In the genomic region with DNA sequence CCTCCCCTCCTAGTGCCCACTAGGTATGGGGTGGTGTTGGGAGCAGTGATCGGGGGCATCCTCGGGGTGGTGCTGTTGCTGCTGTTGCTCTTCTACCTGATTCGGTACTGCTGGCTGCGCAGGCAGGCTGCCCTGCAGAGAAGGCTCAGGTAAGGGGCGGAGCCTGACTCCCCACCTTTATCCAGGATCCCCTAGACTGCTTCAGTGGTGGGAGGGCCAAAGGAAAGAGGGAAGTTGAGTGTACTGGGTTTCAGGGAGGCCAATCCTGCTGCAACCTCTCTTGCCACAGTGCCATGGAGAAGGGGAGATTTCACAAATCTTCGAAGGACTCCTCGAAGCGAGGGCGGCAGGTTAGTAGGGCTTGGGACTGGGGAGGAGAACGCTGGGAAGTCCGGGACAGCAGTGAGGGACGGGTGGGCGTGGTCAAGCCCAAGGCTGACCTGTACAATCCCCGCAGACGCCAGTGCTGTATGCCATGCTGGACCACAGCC, we compare ENCODE assay signal across 8 mouse cellular contexts. TPM values are rescaled to one million over a fixed set of nuclear protein-coding genes. Genes with fewer than 3 reads are reported as not detected.
DNase-seq lines count a peak whose midpoint lies in the region; ATAC-seq and TF ChIP-seq lines count a peak whose summit lies in the region.
"Had no signal": no experiment of that assay in that cellular context is flagged by ENCODE, and none has a peak within 500 bp of the region (broad histone marks: within the 10 kb centered on the region; RNA-seq: fewer than 3 reads in every experiment).

No protein-coding gene starts in this region.

- DNase-seq in B cell, adult 2 months: peak; percentile 29 to 31
- no peak for DNase-seq in liver, embryonic 13.5 days
- no peak for DNase-seq in cerebellum, adult 2 months
- DNase-seq in gastrocnemius, postnatal 25 days: no peak

- no peak for ATAC-seq in hindbrain, embryonic 12.5 days (ENCODE audit: low FRiP score)
- peak; percentile 47 for ATAC-seq in liver, embryonic 13.5 days (ENCODE audit: low read depth)
- ATAC-seq in neural tube, embryonic 12.5 days (ENCODE audit: low FRiP score, low read depth): no peak

- TF ChIP-seq POLR2A in ES-Bruce4 (IDR thresholded peaks at IDR 0.05; ENCODE audit: insufficient read depth, low read length): no peak
- no peak for TF ChIP-seq POLR2A in cerebellum, adult 2 months (IDR thresholded peaks at IDR 0.05; ENCODE audit: borderline replicate concordance, insufficient read depth, low read length)

- H3K36me3 ChIP-seq in ES-Bruce4 (ENCODE audit: control insufficient read depth, insufficient read depth, low read length, poor library complexity, severe bottlenecking): no peaks in the 10 kb centered on the region
- H3K36me3 ChIP-seq in hindbrain, embryonic 12.5 days: no peaks in the 10 kb centered on the region
- no peaks in the 10 kb centered on the region for H3K36me3 ChIP-seq in liver, embryonic 13.5 days
- no peaks in the 10 kb centered on the region for H3K36me3 ChIP-seq in neural tube, embryonic 12.5 days

- peak; percentile 56 for TF ChIP-seq CTCF in ES-Bruce4 (IDR thresholded peaks at IDR 0.05; ENCODE audit: low read depth, low read length)
- no peak for TF ChIP-seq CTCF in cerebellum, adult 2 months (IDR thresholded peaks at IDR 0.05; ENCODE audit: borderline replicate concordance, insufficient read depth, low read depth, low read length)

- H3K4me3 ChIP-seq in ES-Bruce4 (ENCODE audit: low read depth, low read length): peak overlapping the region; percentile 56
- peak overlapping the region; percentile 12; the same call in 1 of the 2 replicates for H3K4me3 ChIP-seq in hindbrain, embryonic 12.5 days
- H3K4me3 ChIP-seq in liver, embryonic 13.5 days (replicated peaks): peak overlapping the region; percentile 26
- no peak overlapping the region for H3K4me3 ChIP-seq in neural tube, embryonic 12.5 days
- H3K4me3 ChIP-seq in cerebellum, adult 2 months (replicated peaks; ENCODE audit: insufficient read depth, low read depth, low read length): no peak overlapping the region

- WGBS in hindbrain, embryonic 12.5 days: 4% methylated on average over 15 of the region's 15 CpGs
- WGBS in liver, embryonic 13.5 days (ENCODE audit: insufficient replicate concordance): 11% methylated on average over 15 of the region's 15 CpGs
- WGBS in neural tube, embryonic 12.5 days: 4% methylated on average over 15 of the region's 15 CpGs
- 9% methylated on average over 15 of the region's 15 CpGs for WGBS in cerebellum, adult 2 months

- no peak for TF ChIP-seq EP300 in ES-Bruce4 (IDR thresholded peaks at IDR 0.05; ENCODE audit: insufficient read depth, low read depth, low read length)

- no peaks in the 10 kb centered on the region for H3K4me1 ChIP-seq in ES-Bruce4 (ENCODE audit: control insufficient read depth, insufficient read depth, low read length)
- H3K4me1 ChIP-seq in hindbrain, embryonic 12.5 days: peaks cover 10% of the 10 kb centered on the region; the same call in 1 of the 2 replicates
- peaks cover 17% of the 10 kb centered on the region for H3K4me1 ChIP-seq in liver, embryonic 13.5 days (replicated peaks)
- peaks cover 8% of the 10 kb centered on the region; the same call in 1 of the 2 replicates for H3K4me1 ChIP-seq in neural tube, embryonic 12.5 days
- no peaks in the 10 kb centered on the region for H3K4me1 ChIP-seq in cerebellum, adult 2 months (ENCODE audit: control insufficient read depth, insufficient read depth, low read length)

- H3K27me3 ChIP-seq in ES-Bruce4 (ENCODE audit: control insufficient read depth, insufficient read depth, low read length, poor library complexity, severe bottlenecking): no peaks in the 10 kb centered on the region
- peaks cover 49% of the 10 kb centered on the region for H3K27me3 ChIP-seq in hindbrain, embryonic 12.5 days
- peaks cover 62% of the 10 kb centered on the region for H3K27me3 ChIP-seq in liver, embryonic 13.5 days
- peaks cover 33% of the 10 kb centered on the region for H3K27me3 ChIP-seq in neural tube, embryonic 12.5 days (replicated peaks)
- H3K27me3 ChIP-seq in cerebellum, adult 2 months (ENCODE audit: control insufficient read depth, insufficient read depth, low read length): no peaks in the 10 kb centered on the region; the same call in 1 of the 2 replicates

- no peak overlapping the region for H3K27ac ChIP-seq in ES-Bruce4 (ENCODE audit: insufficient read depth, low read length)
- H3K27ac ChIP-seq in hindbrain, embryonic 12.5 days: no peak overlapping the region
- H3K27ac ChIP-seq in liver, embryonic 13.5 days: no peak overlapping the region
- H3K27ac ChIP-seq in neural tube, embryonic 12.5 days: no peak overlapping the region
- H3K27ac ChIP-seq in cerebellum, adult 2 months (ENCODE audit: insufficient read depth, low read length): no peak overlapping the region

- no peaks in the 10 kb centered on the region for H3K9me3 ChIP-seq in ES-Bruce4 (replicated peaks; ENCODE audit: control insufficient read depth, insufficient read depth, low read length, poor library complexity, severe bottlenecking)
- no peaks in the 10 kb centered on the region for H3K9me3 ChIP-seq in hindbrain, embryonic 12.5 days (replicated peaks)
- H3K9me3 ChIP-seq in liver, embryonic 13.5 days (replicated peaks): no peaks in the 10 kb centered on the region
- H3K9me3 ChIP-seq in neural tube, embryonic 12.5 days: no peaks in the 10 kb centered on the region

- H3K4me2 ChIP-seq in hindbrain, embryonic 12.5 days (replicated peaks): peak overlapping the region; percentile 45
- peak overlapping the region; percentile 53 for H3K4me2 ChIP-seq in liver, embryonic 13.5 days
- H3K4me2 ChIP-seq in neural tube, embryonic 12.5 days (replicated peaks): peak overlapping the region; percentile 52

- H3K9ac ChIP-seq in ES-Bruce4 (ENCODE audit: low read depth, poor library complexity, severe bottlenecking): no peak overlapping the region
- no peak overlapping the region for H3K9ac ChIP-seq in hindbrain, embryonic 12.5 days
- H3K9ac ChIP-seq in liver, embryonic 13.5 days: no peak overlapping the region
- H3K9ac ChIP-seq in neural tube, embryonic 12.5 days: peak overlapping the region; percentile 38; the same call in 1 of the 2 replicates

RNA-seq across cellular contexts. Expression of gene Mpz, which starts 9.0 kb away (rescaled TPM):
- polyA plus RNA-seq in ES-Bruce4 (2011; ENCODE audit: insufficient read depth, insufficient read length, low read depth, missing spikeins): 1.1 and 1.3 TPM in 2 replicates
- polyA plus RNA-seq in hindbrain, embryonic 12.5 days (2016; fragmentation: Nextera tagmentation; extraction: Ambion mirVana): 2.4 and 4.2 TPM in 2 replicates
- polyA plus RNA-seq in liver, embryonic 13.5 days (2015; fragmentation: Nextera tagmentation; extraction: Ambion mirVana): 0.14 TPM in 1 of 2 replicates, not detected in the other
- 6.5 and 7.8 TPM in 2 replicates for polyA plus RNA-seq in neural tube, embryonic 12.5 days (2016; fragmentation: Nextera tagmentation; extraction: Ambion mirVana)
- polyA plus RNA-seq in cerebellum, adult 2 months (2012; rRNA removed): 0.16 and 0.34 TPM in 2 replicates
- total RNA-seq in gastrocnemius, postnatal 25 days (2021): 100 to 1,000 TPM in 1 of 2 experiments, 10 to 100 TPM in 1; 99.1 to 120 TPM

RNA-seq across cellular contexts. Expression of gene Sdhc, which starts 9.1 kb away (rescaled TPM):
- 273 and 285 TPM in 2 replicates for polyA plus RNA-seq in ES-Bruce4 (2011; ENCODE audit: insufficient read depth, insufficient read length, low read depth, missing spikeins)
- 214 and 218 TPM in 2 replicates for polyA plus RNA-seq in hindbrain, embryonic 12.5 days (2016; fragmentation: Nextera tagmentation; extraction: Ambion mirVana)
- polyA plus RNA-seq in liver, embryonic 13.5 days (2015; fragmentation: Nextera tagmentation; extraction: Ambion mirVana): 140 and 164 TPM in 2 replicates
- 228 and 233 TPM in 2 replicates for polyA plus RNA-seq in neural tube, embryonic 12.5 days (2016; fragmentation: Nextera tagmentation; extraction: Ambion mirVana)
- polyA plus RNA-seq in cerebellum, adult 2 months (2012; rRNA removed): 302 and 305 TPM in 2 replicates
- 100 to 1,000 TPM; 692 to 785 TPM for total RNA-seq in gastrocnemius, postnatal 25 days (2021)

RNA-seq across cellular contexts. Expression of gene Pcp4l1, which starts 36.5 kb away (rescaled TPM):
- polyA plus RNA-seq in ES-Bruce4 (2011; ENCODE audit: insufficient read depth, insufficient read length, low read depth, missing spikeins): 0.37 and 0.70 TPM in 2 replicates
- 22.8 and 28.7 TPM in 2 replicates for polyA plus RNA-seq in hindbrain, embryonic 12.5 days (2016; fragmentation: Nextera tagmentation; extraction: Ambion mirVana)
- 1.5 and 1.8 TPM in 2 replicates for polyA plus RNA-seq in liver, embryonic 13.5 days (2015; fragmentation: Nextera tagmentation; extraction: Ambion mirVana)
- 5.9 and 6.2 TPM in 2 replicates for polyA plus RNA-seq in neural tube, embryonic 12.5 days (2016; fragmentation: Nextera tagmentation; extraction: Ambion mirVana)
- polyA plus RNA-seq in cerebellum, adult 2 months (2012; rRNA removed): 195 and 252 TPM in 2 replicates
- 10 to 100 TPM; 15.0 to 48.8 TPM for total RNA-seq in gastrocnemius, postnatal 25 days (2021)

RNA-seq across cellular contexts. Expression of gene Cfap126, which starts 45.8 kb away (rescaled TPM):
- polyA plus RNA-seq in ES-Bruce4 (2011; ENCODE audit: insufficient read depth, insufficient read length, low read depth, missing spikeins): 6.4 and 7.5 TPM in 2 replicates
- 9.8 and 14.1 TPM in 2 replicates for polyA plus RNA-seq in hindbrain, embryonic 12.5 days (2016; fragmentation: Nextera tagmentation; extraction: Ambion mirVana)
- 1.8 and 2.5 TPM in 2 replicates for polyA plus RNA-seq in liver, embryonic 13.5 days (2015; fragmentation: Nextera tagmentation; extraction: Ambion mirVana)
- polyA plus RNA-seq in neural tube, embryonic 12.5 days (2016; fragmentation: Nextera tagmentation; extraction: Ambion mirVana): 1.7 and 2.3 TPM in 2 replicates
- polyA plus RNA-seq in cerebellum, adult 2 months (2012; rRNA removed): 5.6 and 8.0 TPM in 2 replicates
- total RNA-seq in gastrocnemius, postnatal 25 days (2021): 1 to 10 TPM in 1 of 2 experiments, under 1 TPM in 1; 0.69 to 1.2 TPM

RNA-seq across cellular contexts. Expression of gene Nr1i3, which starts 54.2 kb away (rescaled TPM):
- polyA plus RNA-seq in ES-Bruce4 (2011; ENCODE audit: insufficient read depth, insufficient read length, low read depth, missing spikeins): not detected in 2 replicates
- 0.15 and 0.39 TPM in 2 replicates for polyA plus RNA-seq in hindbrain, embryonic 12.5 days (2016; fragmentation: Nextera tagmentation; extraction: Ambion mirVana)
- 0.39 and 0.52 TPM in 2 replicates for polyA plus RNA-seq in liver, embryonic 13.5 days (2015; fragmentation: Nextera tagmentation; extraction: Ambion mirVana)
- polyA plus RNA-seq in neural tube, embryonic 12.5 days (2016; fragmentation: Nextera tagmentation; extraction: Ambion mirVana): 0.20 and 0.24 TPM in 2 replicates
- 0.19 and 0.23 TPM in 2 replicates for polyA plus RNA-seq in cerebellum, adult 2 months (2012; rRNA removed)
- not detected for total RNA-seq in gastrocnemius, postnatal 25 days (2021)
- polyA plus RNA-seq: spleen, adult 2 months had no signal

Comparison
In these comparisons a context has a peak if more than half of its experiments do, and no peak if none do; other contexts are left out.
1. DNase-seq: peak in B cell, adult 2 months (2 of 2); none in liver, embryonic 13.5 days (single experiment), cerebellum, adult 2 months (0 of 2) and gastrocnemius, postnatal 25 days (single experiment).
2. H3K4me3 ChIP-seq: peak in ES-Bruce4 (single experiment), hindbrain, embryonic 12.5 days (single experiment) and liver, embryonic 13.5 days (single experiment); none in neural tube, embryonic 12.5 days (single experiment) and cerebellum, adult 2 months (single experiment).
3. Peak in every context shown above with its lines, with median percentiles within 50 percentile points of each other: H3K4me2 ChIP-seq.